Mouse (Mus musculus): Measurements from ENCODE around the gene Tff2. TPM values are rescaled to one million over a fixed set of nuclear protein-coding genes. Genes with fewer than 3 reads are reported as not detected.

Tff2 gene
- polyA plus RNA-seq, 1 experiment from 2014 or later, result not detected

GRCm38 (mm10) chr17:31153785-31154184, 9.7 kb upstream of the Tff2 start:
- H3K36me3 ChIP-seq (replicated peaks; ENCODE audit: control insufficient read depth, insufficient read depth, low read depth, low read length), result no peaks in the 10 kb centered on the region
- 81% methylated on average over 8 of the region's 8 CpGs for WGBS
- H3K4me3 ChIP-seq (ENCODE audit: low read depth, low read length), result no peak overlapping the region
- no peak for DNase-seq (ENCODE audit: low spot score)
- H3K4me1 ChIP-seq (ENCODE audit: control insufficient read depth, insufficient read depth, low read length), result no peaks in the 10 kb centered on the region
- H3K9ac ChIP-seq (replicated peaks; ENCODE audit: low read length), result no peak overlapping the region
- no peaks in the 10 kb centered on the region for H3K27me3 ChIP-seq (ENCODE audit: control insufficient read depth, insufficient read depth, low read length)
- no peak for ATAC-seq (replicated peaks; ENCODE audit: insufficient number of reproducible peaks, low FRiP score, low TSS enrichment, low read depth)
- H3K27ac ChIP-seq (replicated peaks; ENCODE audit: low read depth, low read length), result no peak overlapping the region
- H3K4me2 ChIP-seq (ENCODE audit: low read depth, low read length), result no peak overlapping the region
- H3K9me3 ChIP-seq (replicated peaks; ENCODE audit: control insufficient read depth, low read length), result no peaks in the 10 kb centered on the region

GRCm38 (mm10) chr17:31152966-31153499, 9.0 kb upstream of the Tff2 start:
- 83% methylated on average over 9 of the region's 9 CpGs for WGBS
- Histone ChIP-seq H3K4me2 (ENCODE audit: low read depth, low read length) (no peak overlapping the region), H3K9me3 (replicated peaks; ENCODE audit: control insufficient read depth, low read length) (no peaks in the 10 kb centered on the region), H3K9ac (replicated peaks; ENCODE audit: low read length) (no peak overlapping the region), H3K4me1 (ENCODE audit: control insufficient read depth, insufficient read depth, low read length) (no peaks in the 10 kb centered on the region), H3K27ac (replicated peaks; ENCODE audit: low read depth, low read length) (no peak overlapping the region), H3K4me3 (ENCODE audit: low read depth, low read length) (no peak overlapping the region), H3K27me3 (ENCODE audit: control insufficient read depth, insufficient read depth, low read length) (no peaks in the 10 kb centered on the region), H3K36me3 (replicated peaks; ENCODE audit: control insufficient read depth, insufficient read depth, low read depth, low read length) (no peaks in the 10 kb centered on the region)
- no peak for ATAC-seq (replicated peaks; ENCODE audit: insufficient number of reproducible peaks, low FRiP score, low TSS enrichment, low read depth)
- DNase-seq (ENCODE audit: low spot score), result no peak

- Histone ChIP-seq H3K9me3 (replicated peaks; ENCODE audit: control insufficient read depth, low read length) (no peaks in the 10 kb centered on the region), H3K4me1 (ENCODE audit: control insufficient read depth, insufficient read depth, low read length) (no peaks in the 10 kb centered on the region), H3K27ac (replicated peaks; ENCODE audit: low read depth, low read length) (no peak overlapping the region), H3K4me2 (ENCODE audit: low read depth, low read length) (no peak overlapping the region), H3K36me3 (replicated peaks; ENCODE audit: control insufficient read depth, insufficient read depth, low read depth, low read length) (no peaks in the 10 kb centered on the region), H3K27me3 (ENCODE audit: control insufficient read depth, insufficient read depth, low read length) (no peaks in the 10 kb centered on the region), H3K9ac (replicated peaks; ENCODE audit: low read length) (no peak overlapping the region), H3K4me3 (ENCODE audit: low read depth, low read length) (no peak overlapping the region)
- WGBS, result 65% methylated on average over 5 of the region's 5 CpGs
- no peak for ATAC-seq (replicated peaks; ENCODE audit: insufficient number of reproducible peaks, low FRiP score, low TSS enrichment, low read depth)
- no peak for DNase-seq (ENCODE audit: low spot score)
Observed at GRCm38 (mm10) chr17:31152512-31152911, 8.4 kb upstream of the Tff2 start.

GRCm38 (mm10) chr17:31145998-31146397, 1.9 kb upstream of the Tff2 start:
- 82% methylated on average over 9 of the region's 9 CpGs for WGBS
- Histone ChIP-seq H3K4me3 (ENCODE audit: low read depth, low read length) (no peak overlapping the region), H3K27ac (replicated peaks; ENCODE audit: low read depth, low read length) (no peak overlapping the region), H3K4me2 (ENCODE audit: low read depth, low read length) (no peak overlapping the region), H3K4me1 (ENCODE audit: control insufficient read depth, insufficient read depth, low read length) (no peaks in the 10 kb centered on the region), H3K9me3 (replicated peaks; ENCODE audit: control insufficient read depth, low read length) (no peaks in the 10 kb centered on the region), H3K27me3 (ENCODE audit: control insufficient read depth, insufficient read depth, low read length) (no peaks in the 10 kb centered on the region), H3K9ac (replicated peaks; ENCODE audit: low read length) (no peak overlapping the region), H3K36me3 (replicated peaks; ENCODE audit: control insufficient read depth, insufficient read depth, low read depth, low read length) (no peaks in the 10 kb centered on the region)
- ATAC-seq (replicated peaks; ENCODE audit: insufficient number of reproducible peaks, low FRiP score, low TSS enrichment, low read depth) (no peak), DNase-seq (ENCODE audit: low spot score) (no peak)

GRCm38 (mm10) chr17:31142116-31142515, 2.0 kb downstream of the Tff2 start:
- no peaks in the 10 kb centered on the region for H3K27me3 ChIP-seq (ENCODE audit: control insufficient read depth, insufficient read depth, low read length)
- no peak overlapping the region for H3K4me2 ChIP-seq (ENCODE audit: low read depth, low read length)
- no peaks in the 10 kb centered on the region for H3K9me3 ChIP-seq (replicated peaks; ENCODE audit: control insufficient read depth, low read length)
- no peak overlapping the region for H3K27ac ChIP-seq (replicated peaks; ENCODE audit: low read depth, low read length)
- WGBS, result 88% methylated on average over 7 of the region's 7 CpGs
- no peak overlapping the region for H3K9ac ChIP-seq (replicated peaks; ENCODE audit: low read length)
- no peak overlapping the region for H3K4me3 ChIP-seq (ENCODE audit: low read depth, low read length)
- no peaks in the 10 kb centered on the region for H3K4me1 ChIP-seq (ENCODE audit: control insufficient read depth, insufficient read depth, low read length)
- DNase-seq (ENCODE audit: low spot score), result no peak
- no peaks in the 10 kb centered on the region for H3K36me3 ChIP-seq (replicated peaks; ENCODE audit: control insufficient read depth, insufficient read depth, low read depth, low read length)
- ATAC-seq (replicated peaks; ENCODE audit: insufficient number of reproducible peaks, low FRiP score, low TSS enrichment, low read depth), result no peak

- ATAC-seq (replicated peaks; ENCODE audit: insufficient number of reproducible peaks, low FRiP score, low TSS enrichment, low read depth), result no peak
- peak; percentile 79 for DNase-seq (ENCODE audit: low spot score)
Observed at GRCm38 (mm10) chr17:31138398-31138797, 5.7 kb downstream of the Tff2 start.

GRCm38 (mm10) chr17:31136821-31137220, 7.3 kb downstream of the Tff2 start:
- H3K4me1 ChIP-seq (ENCODE audit: control insufficient read depth, insufficient read depth, low read length), result no peaks in the 10 kb centered on the region
- H3K27me3 ChIP-seq (ENCODE audit: control insufficient read depth, insufficient read depth, low read length), result no peaks in the 10 kb centered on the region
- H3K9me3 ChIP-seq (replicated peaks; ENCODE audit: control insufficient read depth, low read length), result no peaks in the 10 kb centered on the region
- DNase-seq (ENCODE audit: low spot score), result no peak
- H3K9ac ChIP-seq (replicated peaks; ENCODE audit: low read length), result no peak overlapping the region
- no peak overlapping the region for H3K4me2 ChIP-seq (ENCODE audit: low read depth, low read length)
- WGBS, result 82% methylated on average over 1 of the region's 1 CpGs
- ATAC-seq (replicated peaks; ENCODE audit: insufficient number of reproducible peaks, low FRiP score, low TSS enrichment, low read depth), result no peak
- no peaks in the 10 kb centered on the region for H3K36me3 ChIP-seq (replicated peaks; ENCODE audit: control insufficient read depth, insufficient read depth, low read depth, low read length)
- no peak overlapping the region for H3K4me3 ChIP-seq (ENCODE audit: low read depth, low read length)
- H3K27ac ChIP-seq (replicated peaks; ENCODE audit: low read depth, low read length), result no peak overlapping the region

More at GRCm38 (mm10) chr17:31138398-31138797, 5.7 kb downstream of the Tff2 start:
- no peak overlapping the region for H3K4me3 ChIP-seq (ENCODE audit: low read depth, low read length)
- WGBS, result 19% methylated on average over 5 of the region's 5 CpGs
- H3K36me3 ChIP-seq (replicated peaks; ENCODE audit: control insufficient read depth, insufficient read depth, low read depth, low read length), result no peaks in the 10 kb centered on the region
- H3K9me3 ChIP-seq (replicated peaks; ENCODE audit: control insufficient read depth, low read length), result no peaks in the 10 kb centered on the region
- no peaks in the 10 kb centered on the region for H3K27me3 ChIP-seq (ENCODE audit: control insufficient read depth, insufficient read depth, low read length)
- H3K9ac ChIP-seq (replicated peaks; ENCODE audit: low read length), result no peak overlapping the region
- no peak overlapping the region for H3K4me2 ChIP-seq (ENCODE audit: low read depth, low read length)
- H3K4me1 ChIP-seq (ENCODE audit: control insufficient read depth, insufficient read depth, low read length), result no peaks in the 10 kb centered on the region
- H3K27ac ChIP-seq (replicated peaks; ENCODE audit: low read depth, low read length), result no peak overlapping the region

- no peaks in the 10 kb centered on the region for H3K36me3 ChIP-seq (replicated peaks; ENCODE audit: control insufficient read depth, insufficient read depth, low read depth, low read length)
- H3K4me2 ChIP-seq (ENCODE audit: low read depth, low read length), result no peak overlapping the region
- ATAC-seq (replicated peaks; ENCODE audit: insufficient number of reproducible peaks, low FRiP score, low TSS enrichment, low read depth), result no peak
- DNase-seq (ENCODE audit: low spot score), result no peak
- H3K4me1 ChIP-seq (ENCODE audit: control insufficient read depth, insufficient read depth, low read length), result no peaks in the 10 kb centered on the region
- no peaks in the 10 kb centered on the region for H3K27me3 ChIP-seq (ENCODE audit: control insufficient read depth, insufficient read depth, low read length)
- no peaks in the 10 kb centered on the region for H3K9me3 ChIP-seq (replicated peaks; ENCODE audit: control insufficient read depth, low read length)
- H3K9ac ChIP-seq (replicated peaks; ENCODE audit: low read length), result no peak overlapping the region
- no peak overlapping the region for H3K27ac ChIP-seq (replicated peaks; ENCODE audit: low read depth, low read length)
- no peak overlapping the region for H3K4me3 ChIP-seq (ENCODE audit: low read depth, low read length)
- WGBS, result 56% methylated on average over 3 of the region's 3 CpGs
Observed at GRCm38 (mm10) chr17:31136291-31136690, 7.8 kb downstream of the Tff2 start.

Measured in embryonic facial prominence, embryonic 11.5 days (tissue).